ENCODE assay signal across 15 mouse cellular contexts in the genomic region with DNA sequence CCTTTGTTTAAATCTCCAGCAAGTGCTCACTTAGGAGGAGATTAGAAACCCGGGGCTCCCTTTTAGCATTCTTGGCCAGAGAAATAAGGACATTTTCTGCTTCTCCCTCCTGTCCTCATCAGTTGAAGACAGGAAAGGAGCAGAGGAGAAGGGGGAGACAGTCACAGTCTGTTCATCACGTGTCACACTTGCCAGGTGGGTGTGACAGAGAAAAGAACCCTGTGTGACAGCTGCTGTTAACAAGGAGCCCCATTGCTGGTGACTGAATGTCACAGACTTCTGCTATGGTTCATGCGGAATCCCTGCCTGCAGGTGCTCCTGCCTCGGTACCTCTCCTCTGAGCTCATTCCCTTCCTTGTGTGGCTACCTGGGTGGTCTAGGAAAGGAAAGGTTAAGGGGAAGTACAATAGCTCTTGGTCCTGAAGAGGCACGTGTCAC. TPM values are rescaled to one million over a fixed set of nuclear protein-coding genes. Genes with fewer than 3 reads are reported as not detected.
DNase-seq lines count a peak whose midpoint lies in the region; ATAC-seq lines count a peak whose summit lies in the region.
"Had no signal": no experiment of that assay in that cellular context is flagged by ENCODE, and none has a peak within 500 bp of the region (broad histone marks: within the 10 kb centered on the region; RNA-seq: fewer than 3 reads in every experiment).

No protein-coding gene starts in this region.

- DNase-seq in limb, embryonic 10.5 days (ENCODE audit: low spot score) = no peak
- peak; percentile 43 for DNase-seq in ZHBTc4 (ENCODE audit: low read depth, low spot score)
- DNase-seq in lung, postnatal 36 days = peak; percentile 68
- peak; percentile 27 to 49 for DNase-seq in thymus, postnatal 36 days
- DNase-seq in right cerebral cortex, postnatal 25 days = no peak
- DNase-seq in embryo, embryonic 10.5 days (ENCODE audit: low spot score) = no peak
- DNase-seq: gastrocnemius, postnatal 36 days; kidney, adult 18-20 months had no signal

- H3K4me3 ChIP-seq in limb, embryonic 15.5 days = no peak overlapping the region
- no peak overlapping the region for H3K4me3 ChIP-seq in limb, embryonic 10.5 days
- no peak overlapping the region for H3K4me3 ChIP-seq in forebrain, embryonic 13.5 days
- H3K4me3 ChIP-seq: embryonic facial prominence, embryonic 12.5 days; heart, embryonic 15.5 days; hindbrain, embryonic 13.5 days; liver, embryonic 12.5 days had no signal

- H3K9ac ChIP-seq in limb, embryonic 15.5 days = no peak overlapping the region
- H3K9ac ChIP-seq in forebrain, embryonic 13.5 days = no peak overlapping the region
- H3K9ac ChIP-seq: embryonic facial prominence, embryonic 12.5 days; heart, embryonic 15.5 days; hindbrain, embryonic 13.5 days; liver, embryonic 12.5 days had no signal

- no peaks in the 10 kb centered on the region for H3K9me3 ChIP-seq in limb, embryonic 15.5 days
- H3K9me3 ChIP-seq in limb, embryonic 10.5 days (replicated peaks) = no peaks in the 10 kb centered on the region
- H3K9me3 ChIP-seq in forebrain, embryonic 13.5 days (replicated peaks) = no peaks in the 10 kb centered on the region
- H3K9me3 ChIP-seq: embryonic facial prominence, embryonic 12.5 days; heart, embryonic 15.5 days; hindbrain, embryonic 13.5 days; liver, embryonic 12.5 days had no signal

- ATAC-seq in limb, embryonic 15.5 days (ENCODE audit: insufficient number of reproducible peaks, low FRiP score, low TSS enrichment, low read depth) = no peak
- no peak for ATAC-seq in forebrain, embryonic 13.5 days
- ATAC-seq: forebrain, embryonic 16.5 days; liver, embryonic 12.5 days had no signal

- H3K4me2 ChIP-seq in limb, embryonic 15.5 days = no peak overlapping the region
- H3K4me2 ChIP-seq in forebrain, embryonic 13.5 days = no peak overlapping the region
- H3K4me2 ChIP-seq: embryonic facial prominence, embryonic 12.5 days; heart, embryonic 15.5 days; hindbrain, embryonic 13.5 days; liver, embryonic 12.5 days had no signal

- 37% methylated on average over 5 of the region's 5 CpGs for WGBS in limb, embryonic 15.5 days
- 55% methylated on average over 5 of the region's 5 CpGs for WGBS in limb, embryonic 10.5 days
- 42% methylated on average over 5 of the region's 5 CpGs for WGBS in forebrain, embryonic 13.5 days

- H3K27me3 ChIP-seq in limb, embryonic 15.5 days = no peaks in the 10 kb centered on the region
- H3K27me3 ChIP-seq in limb, embryonic 10.5 days (ENCODE audit: low read depth, poor library complexity, severe bottlenecking) = no peaks in the 10 kb centered on the region
- no peaks in the 10 kb centered on the region for H3K27me3 ChIP-seq in forebrain, embryonic 13.5 days
- H3K27me3 ChIP-seq: embryonic facial prominence, embryonic 12.5 days; heart, embryonic 15.5 days; hindbrain, embryonic 13.5 days had no signal

- H3K27ac ChIP-seq in limb, embryonic 15.5 days = peak overlapping the region; percentile 22; the same call in 1 of the 2 replicates
- H3K27ac ChIP-seq in limb, embryonic 10.5 days = no peak overlapping the region
- H3K27ac ChIP-seq in forebrain, embryonic 13.5 days = no peak overlapping the region
- H3K27ac ChIP-seq: embryonic facial prominence, embryonic 12.5 days; heart, embryonic 15.5 days; hindbrain, embryonic 13.5 days; liver, embryonic 12.5 days had no signal

- H3K4me1 ChIP-seq in limb, embryonic 15.5 days = peaks cover 5% of the 10 kb centered on the region; the same call in 1 of the 2 replicates
- H3K4me1 ChIP-seq in limb, embryonic 10.5 days = no peaks in the 10 kb centered on the region
- H3K4me1 ChIP-seq in forebrain, embryonic 13.5 days = no peaks in the 10 kb centered on the region
- H3K4me1 ChIP-seq: embryonic facial prominence, embryonic 12.5 days; hindbrain, embryonic 13.5 days had no signal

- no peaks in the 10 kb centered on the region for H3K36me3 ChIP-seq in limb, embryonic 15.5 days
- H3K36me3 ChIP-seq in limb, embryonic 10.5 days = no peaks in the 10 kb centered on the region
- H3K36me3 ChIP-seq in forebrain, embryonic 13.5 days (ENCODE audit: poor library complexity, severe bottlenecking) = no peaks in the 10 kb centered on the region
- H3K36me3 ChIP-seq: embryonic facial prominence, embryonic 12.5 days; heart, embryonic 15.5 days; hindbrain, embryonic 13.5 days; liver, embryonic 12.5 days had no signal

RNA-seq across cellular contexts. Expression of a gene that starts 11.3 kb away (rescaled TPM):
- polyA plus RNA-seq in limb, embryonic 15.5 days (2015; fragmentation: Nextera tagmentation; extraction: Ambion mirVana) = 32.3 and 32.7 TPM in 2 replicates
- polyA plus RNA-seq in limb, embryonic 10.5 days (2016; fragmentation: Nextera tagmentation; extraction: Ambion mirVana) = 48.5 and 50.0 TPM in 2 replicates
- polyA plus RNA-seq in forebrain, embryonic 13.5 days (2015; fragmentation: Nextera tagmentation; extraction: Ambion mirVana) = 53.1 and 54.8 TPM in 2 replicates

Comparison
In these comparisons a context has a peak if more than half of its experiments do, and no peak if none do; other contexts are left out.
1. DNase-seq: peak in ZHBTc4 (single experiment), lung, postnatal 36 days (single experiment) and thymus, postnatal 36 days (2 of 2); none in limb, embryonic 10.5 days (single experiment), right cerebral cortex, postnatal 25 days (single experiment) and embryo, embryonic 10.5 days (single experiment).